Mouse (Mus musculus) ovary, postnatal 36 days (tissue): ENCODE measurements around the gene Kcnj15.

Experiments used
- DNase-seq: peaks from one replicate; pipeline ENCODE4 v3.0.0; 2022; ENCODE audit warnings: low spot score, mixed read lengths

The Kcnj15 gene

DNA sequence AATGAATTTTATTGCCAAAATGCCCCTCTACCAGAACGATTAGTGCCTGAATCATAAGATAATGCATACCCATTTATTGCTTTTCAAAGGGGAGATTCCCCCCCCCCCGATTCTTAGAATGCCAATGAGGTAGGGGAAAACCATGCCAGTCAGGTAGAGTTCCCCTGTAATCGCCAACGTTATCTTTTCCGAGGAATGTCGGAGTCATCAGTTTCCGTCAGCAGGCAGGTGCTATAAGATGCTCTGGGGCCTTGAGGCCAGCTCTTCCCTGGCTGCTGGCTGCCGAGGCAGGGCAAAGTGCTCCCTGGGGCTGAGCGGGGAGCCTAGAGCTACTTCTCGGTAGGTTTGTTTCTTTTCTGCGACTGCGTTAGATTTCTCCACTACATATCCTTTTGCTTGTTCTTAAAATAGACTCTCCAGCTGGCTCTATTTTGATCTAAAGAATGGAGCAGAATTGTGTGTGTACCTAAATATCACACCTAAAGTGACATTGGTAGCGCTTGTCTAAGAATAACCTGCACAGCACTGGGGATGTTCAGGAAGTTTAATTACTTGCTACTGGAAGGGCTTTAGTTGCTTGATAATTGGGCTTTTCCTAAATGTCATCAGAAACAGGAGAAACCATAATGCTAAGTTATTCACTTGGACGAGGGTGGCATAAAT, 35.6 kb downstream of the Kcnj15 start:
- no peak for DNase-seq

DNA sequence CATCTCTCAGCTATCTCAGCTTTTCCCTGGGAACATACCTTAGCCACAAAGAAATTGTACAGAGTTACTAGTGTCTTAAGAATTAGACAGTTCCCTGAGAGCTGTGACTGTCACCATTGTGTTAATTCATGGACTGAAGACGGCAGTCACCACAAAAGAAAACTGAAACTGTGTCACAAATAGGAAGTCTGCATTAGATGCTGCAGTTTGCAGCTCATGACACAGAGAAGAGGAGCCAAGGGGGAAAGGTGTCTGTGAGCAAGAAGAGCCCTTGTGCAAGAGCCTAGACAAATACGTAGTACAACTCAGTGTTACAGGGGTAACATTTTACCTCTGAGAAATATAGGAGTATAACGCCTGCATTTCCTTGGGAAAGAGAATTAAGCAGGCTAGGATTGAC, 40.3 kb downstream of the Kcnj15 start:
- no peak for DNase-seq

DNA sequence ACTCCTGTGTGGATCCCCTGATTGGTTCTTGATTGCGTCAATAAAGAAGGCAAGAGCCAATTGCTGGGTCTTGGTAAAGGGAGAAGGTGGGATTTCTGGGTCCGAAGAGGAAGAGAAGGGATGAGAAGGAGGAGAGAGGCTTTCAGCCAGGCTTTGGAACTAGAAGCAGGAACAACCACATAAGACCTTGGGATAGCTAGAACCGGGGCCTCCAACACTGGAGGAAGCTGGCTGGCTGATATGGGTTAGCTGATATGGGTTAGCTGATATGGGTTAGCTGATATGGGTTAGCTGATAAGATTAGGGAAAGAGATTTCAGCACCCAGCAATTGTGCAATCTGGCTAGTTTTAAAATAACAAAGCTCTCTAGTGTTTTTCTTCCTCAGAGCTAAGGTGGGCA, 44.3 kb downstream of the Kcnj15 start:
- DNase-seq, result no peak

DNA sequence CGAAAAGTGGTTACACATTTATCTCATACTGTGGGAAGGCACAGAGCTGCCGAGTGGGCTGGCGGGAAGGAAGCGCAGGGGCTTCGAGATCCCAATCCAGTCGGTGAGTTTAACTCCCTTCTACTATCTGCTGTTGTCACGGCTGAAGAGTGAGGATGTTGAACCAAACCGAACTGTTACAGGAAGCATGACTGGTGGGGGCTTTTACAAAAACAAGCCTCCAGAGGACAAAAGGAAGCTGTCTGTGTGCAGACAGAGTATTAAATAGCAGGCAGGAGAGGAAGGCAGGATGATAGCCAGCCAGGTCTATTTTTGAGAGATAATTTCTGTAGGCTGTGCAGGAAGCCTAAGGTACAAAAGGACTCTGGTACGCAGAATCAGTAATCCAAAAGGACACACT, 46.3 kb downstream of the Kcnj15 start:
- no peak for DNase-seq

DNA sequence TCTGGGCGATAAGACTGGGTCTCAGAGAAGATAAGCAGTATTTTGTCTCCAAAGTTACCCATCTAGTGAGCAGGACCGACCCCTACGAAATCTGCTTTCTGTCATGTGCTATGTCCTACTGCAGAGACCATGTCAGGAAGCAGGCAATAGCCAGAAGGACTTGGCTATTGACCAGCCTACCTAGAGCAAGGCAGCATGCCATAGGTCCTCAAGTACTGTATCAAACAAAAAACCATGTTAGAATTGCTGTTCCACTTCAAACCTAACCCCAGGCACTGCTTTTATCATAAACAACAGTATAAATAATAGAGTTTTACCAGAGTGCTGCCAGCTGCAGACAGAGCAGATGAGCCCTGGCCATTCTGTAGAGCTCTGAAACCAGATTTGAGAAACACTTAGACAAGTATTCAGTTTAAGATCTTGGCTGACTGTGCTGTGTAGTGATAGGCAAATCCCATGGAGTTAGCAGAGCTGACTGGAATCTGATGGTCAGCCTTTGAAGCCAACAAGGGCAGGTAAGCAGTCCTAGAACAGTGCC, 50.5 kb downstream of the Kcnj15 start:
- no peak for DNase-seq

DNA sequence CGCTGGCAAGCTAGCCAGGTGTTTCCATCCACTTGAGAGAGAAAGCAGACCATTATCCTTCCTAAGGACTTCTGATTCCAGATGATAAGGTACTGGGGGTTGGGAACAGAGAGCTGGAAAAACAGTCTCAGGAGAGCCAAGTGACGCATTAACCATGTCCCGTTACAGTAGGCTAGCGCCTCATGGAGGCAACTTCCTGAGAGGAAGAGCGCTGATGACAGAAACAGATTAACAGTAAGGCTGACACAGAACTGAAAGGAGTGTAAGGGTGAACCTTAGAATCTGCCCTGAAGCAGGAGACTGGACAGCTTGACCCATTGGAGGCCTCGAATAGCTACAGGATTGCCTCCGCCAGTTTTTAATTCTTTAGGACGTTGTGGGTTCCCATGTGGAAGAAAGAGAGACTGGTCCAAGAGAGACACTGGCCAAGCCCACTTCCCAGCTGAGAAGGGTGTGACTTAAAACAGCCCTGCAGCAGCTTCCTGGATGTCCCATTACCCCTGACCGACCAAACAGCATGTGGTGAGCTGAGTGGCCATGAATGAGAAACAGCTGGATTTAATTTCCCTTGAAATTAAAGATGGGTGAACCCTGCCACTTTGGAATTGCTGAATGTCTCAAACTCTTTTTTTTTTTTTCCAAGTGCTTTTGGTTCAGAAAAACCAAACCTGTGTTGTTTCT, 64.7 kb downstream of the Kcnj15 start:
- no peak for DNase-seq

DNA sequence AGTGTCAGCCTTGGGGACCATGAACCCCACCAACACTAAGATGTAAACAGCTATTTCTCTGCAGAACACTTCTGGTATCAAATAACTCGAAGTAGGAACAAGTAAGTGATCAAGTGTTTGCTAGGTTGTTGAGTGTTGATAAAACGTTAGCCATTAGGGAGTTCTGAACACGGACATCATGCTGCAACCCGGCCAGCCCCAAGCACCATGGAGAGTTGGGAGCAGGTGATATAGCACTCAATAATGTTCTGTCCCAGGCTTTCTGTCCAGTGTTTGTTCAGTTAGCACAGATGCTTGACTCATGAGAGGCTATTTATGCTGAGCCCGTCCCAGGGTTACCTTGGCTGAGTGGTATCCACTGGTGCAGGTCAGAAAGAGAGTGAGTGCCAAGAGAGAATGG, 74.8 kb downstream of the Kcnj15 start:
- no peak for DNase-seq

DNA sequence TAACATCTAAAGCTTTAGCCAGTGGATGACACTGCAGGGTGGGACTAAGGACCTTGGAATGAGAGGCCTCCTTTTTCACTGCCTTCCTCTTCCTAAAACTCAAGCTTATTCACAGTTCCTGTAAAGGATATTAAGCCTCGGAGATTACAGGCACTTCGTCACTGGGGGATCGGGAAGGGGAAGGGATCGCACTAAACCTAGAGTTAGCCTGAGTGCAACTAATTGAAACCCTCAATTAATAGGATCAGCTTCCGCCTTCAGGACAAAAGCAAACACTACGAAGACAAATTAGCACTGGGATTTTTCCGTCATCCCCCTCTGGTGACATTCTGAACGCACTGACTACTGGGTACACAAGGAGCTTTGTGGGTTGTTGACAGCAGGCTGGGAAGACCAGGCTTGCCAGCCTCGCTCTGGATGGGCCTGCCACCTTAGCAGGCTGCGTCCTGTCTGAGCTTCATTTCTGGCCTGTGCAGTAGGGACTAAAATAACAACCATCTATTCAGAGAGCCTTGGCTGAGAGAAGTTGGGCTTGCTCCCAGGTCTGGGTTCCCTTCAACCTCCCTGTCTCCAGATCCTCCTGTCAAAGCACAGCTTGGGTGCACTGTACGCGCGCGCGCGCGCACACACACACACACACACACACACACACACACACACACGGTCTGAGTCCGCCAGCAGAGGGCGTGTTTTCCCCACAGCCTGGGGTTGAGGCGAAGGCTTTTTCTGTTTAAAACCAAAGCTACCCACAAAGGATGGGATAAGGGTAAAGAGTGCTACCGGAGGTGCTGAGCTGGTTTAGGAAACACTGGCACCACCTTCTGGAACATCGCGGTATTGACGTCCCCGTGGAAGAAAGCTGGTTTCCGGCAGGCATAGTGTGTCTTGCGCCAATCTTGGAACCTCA, 83.8 kb downstream of the Kcnj15 start:
- peak; percentile 77 for DNase-seq

DNA sequence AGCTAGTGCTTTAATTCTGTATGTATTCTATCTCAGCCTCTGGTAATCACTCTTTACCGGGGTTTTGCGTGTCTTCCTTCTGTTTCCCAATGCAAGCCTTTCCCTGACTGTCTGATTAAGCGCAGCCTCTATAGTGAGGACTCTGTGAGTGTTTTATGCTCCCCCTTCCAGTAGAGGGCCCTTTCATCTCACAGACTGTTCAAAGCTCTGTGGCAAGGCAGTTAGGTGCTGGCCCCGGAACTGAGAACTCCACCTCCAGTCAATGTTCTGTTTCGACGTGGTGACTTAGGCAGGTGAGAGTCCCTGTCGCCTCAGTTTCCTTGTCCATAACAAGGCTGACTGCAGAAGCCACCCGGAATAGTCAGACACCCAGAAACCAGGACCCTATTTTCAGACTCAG, 84.7 kb downstream of the Kcnj15 start:
- no peak for DNase-seq

DNA sequence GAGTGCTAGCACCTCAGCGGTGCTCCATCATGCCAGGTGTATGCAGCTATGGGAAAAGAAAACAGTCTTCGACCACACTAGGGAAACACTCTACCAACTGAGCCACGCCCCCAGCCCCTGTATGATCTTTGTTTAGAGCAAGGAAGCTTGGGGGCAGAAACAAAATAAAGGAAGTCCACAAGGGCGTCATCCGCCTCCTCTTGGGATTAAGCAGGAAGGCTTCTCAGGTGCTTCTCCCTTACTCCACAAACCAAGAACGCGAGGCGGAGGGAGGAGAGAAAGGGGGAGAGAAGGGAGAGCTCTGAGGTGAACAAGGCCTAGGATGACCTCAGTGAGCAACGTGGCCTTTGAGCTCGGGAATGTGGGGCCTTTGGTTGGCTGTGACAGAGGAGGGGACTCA, 87.6 kb downstream of the Kcnj15 start:
- no peak for DNase-seq

DNA sequence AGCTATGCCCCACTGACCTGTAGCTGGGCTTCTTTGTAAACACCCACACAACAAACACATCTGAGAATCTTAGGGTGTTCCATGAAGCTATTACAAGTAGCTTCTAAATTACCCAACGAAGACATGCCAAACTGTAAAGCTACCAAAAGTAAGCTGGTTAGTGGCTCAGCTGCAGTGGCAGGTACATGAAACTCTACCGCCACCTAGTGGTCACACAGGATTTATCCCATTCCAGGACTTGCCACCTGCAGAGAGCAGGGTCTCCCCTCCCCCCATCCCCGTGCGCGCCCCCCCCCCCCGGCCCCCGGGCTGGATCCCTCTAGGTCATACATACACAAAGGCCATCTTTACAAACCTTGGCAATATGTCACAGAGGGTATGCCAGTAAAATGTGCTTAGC, 88.5 kb downstream of the Kcnj15 start:
- DNase-seq, result peak; percentile 54

DNA sequence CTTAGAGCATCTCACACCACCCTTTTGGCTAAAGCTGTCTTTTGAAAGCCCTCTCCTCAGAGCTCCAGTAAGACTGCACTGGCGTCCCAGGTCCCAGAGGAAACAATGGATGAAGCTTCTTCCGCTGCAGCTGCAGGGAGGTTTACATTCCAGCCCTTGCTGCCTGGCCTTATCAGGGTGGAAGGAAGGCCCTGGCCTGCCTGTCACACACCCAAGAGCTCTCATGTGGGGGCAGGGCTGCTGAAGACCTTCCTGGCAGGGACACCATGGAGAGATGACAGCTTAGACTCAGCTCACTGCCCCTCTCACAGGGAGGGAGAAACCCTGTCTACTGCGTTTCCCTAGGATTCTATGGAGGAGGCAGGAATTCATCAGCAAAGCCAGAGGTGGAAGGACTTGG, 89.8 kb downstream of the Kcnj15 start:
- DNase-seq, result peak; percentile 19

DNA sequence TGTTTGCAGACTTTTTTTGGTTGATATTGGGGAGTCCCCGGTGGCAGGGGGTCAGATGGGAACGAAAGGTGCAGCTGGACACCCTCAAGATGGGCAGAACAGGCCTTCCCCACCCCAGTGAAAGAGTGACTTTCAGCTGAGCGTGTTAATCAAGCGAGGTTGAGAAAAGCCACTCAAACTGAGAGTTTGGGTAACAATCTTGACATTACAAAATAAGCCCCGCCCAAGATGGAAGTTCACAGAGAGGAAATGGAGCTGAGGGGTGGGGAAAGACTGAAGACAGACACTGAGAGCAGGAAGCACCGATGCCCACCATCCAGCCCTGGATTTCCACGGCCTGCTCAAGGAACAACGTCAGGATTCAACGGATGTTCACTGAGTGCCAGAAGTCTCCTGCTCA, 91.2 kb downstream of the Kcnj15 start:
- DNase-seq, result no peak

DNA sequence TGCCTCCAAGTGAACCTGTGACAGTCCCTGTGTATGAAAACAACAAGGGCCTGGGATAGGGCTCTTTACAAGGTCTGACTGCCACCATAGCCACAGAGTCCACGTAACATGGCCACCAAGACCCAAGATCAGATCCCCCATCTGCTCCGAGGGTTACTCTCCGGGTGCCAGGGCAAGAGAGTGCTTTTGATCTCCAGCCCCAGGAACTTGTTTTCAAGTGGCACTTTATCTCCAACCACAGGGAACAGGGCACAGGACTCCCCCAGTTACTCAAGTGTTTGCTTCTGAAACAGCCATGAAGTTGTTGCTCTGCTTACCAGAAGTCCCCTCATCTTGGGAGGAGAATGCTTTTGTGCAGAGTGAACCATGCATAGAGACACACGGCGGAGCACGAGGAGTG, 92.0 kb downstream of the Kcnj15 start:
- no peak for DNase-seq

DNA sequence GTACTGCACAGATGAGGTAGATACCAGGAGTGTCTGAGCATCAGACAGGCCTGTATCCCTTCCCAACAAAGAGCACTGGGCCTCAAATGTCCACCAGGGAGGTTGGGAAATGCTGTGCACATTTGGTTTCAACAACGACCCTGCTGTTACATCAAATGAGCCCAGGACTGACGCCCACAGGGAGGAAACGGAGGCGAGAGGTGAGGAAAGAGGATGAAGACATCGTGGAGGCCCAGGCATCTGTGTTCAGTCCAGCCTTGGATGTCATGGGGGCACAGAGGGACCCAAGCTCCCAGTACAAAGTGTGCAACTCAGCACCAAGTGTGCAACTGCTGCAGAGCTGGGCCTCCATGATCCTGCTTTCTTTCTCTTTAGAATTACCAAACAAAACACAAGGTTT, 92.4 kb downstream of the Kcnj15 start:
- DNase-seq, result no peak
